ENCODE assay signal across 18 mouse cellular contexts in the genomic region with DNA sequence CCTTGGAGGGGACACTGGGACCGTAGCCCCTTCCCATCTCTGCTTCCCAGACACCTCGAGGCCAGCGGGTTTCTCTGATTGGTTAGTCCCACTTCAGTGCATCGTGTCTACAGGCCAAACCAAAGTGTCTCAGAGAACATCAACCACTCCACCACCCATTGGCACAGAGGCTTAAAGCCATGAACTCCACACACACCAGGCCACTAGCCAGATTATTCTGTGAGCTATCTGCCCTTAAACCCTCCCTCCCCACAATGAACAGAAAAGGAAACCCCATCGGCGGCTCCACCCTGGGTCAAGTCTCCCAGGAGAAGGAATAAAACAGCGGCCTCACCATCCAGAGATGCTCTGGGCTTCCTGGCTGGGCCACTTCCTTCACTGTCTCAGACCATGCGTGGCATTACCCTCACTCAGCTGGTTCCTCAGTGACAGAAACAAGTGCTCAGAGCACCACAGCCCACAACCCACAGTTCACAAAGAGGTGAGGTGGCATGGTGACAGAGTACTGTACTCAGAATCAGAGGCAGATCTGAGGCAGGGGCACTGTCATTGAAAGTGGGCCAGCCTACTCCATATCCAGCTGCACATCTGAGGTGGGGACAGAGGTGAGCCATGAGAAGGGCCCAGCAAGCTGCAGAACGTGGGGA.
DNase-seq lines count a peak whose midpoint lies in the region; ATAC-seq lines count a peak whose summit lies in the region.
"Had no signal": no experiment of that assay in that cellular context is flagged by ENCODE, and none has a peak within 500 bp of the region (broad histone marks: within the 10 kb centered on the region; RNA-seq: fewer than 3 reads in every experiment).

No protein-coding gene starts in this region.

- no peaks in the 10 kb centered on the region for H3K36me3 ChIP-seq in heart, embryonic 10.5 days
- no peaks in the 10 kb centered on the region for H3K36me3 ChIP-seq in midbrain, embryonic 16.5 days (ENCODE audit: control insufficient read depth, insufficient read depth, low read length)
- H3K36me3 ChIP-seq: embryonic facial prominence, embryonic 15.5 days; forebrain, embryonic 15.5 days; midbrain, embryonic 10.5 days had no signal

- WGBS in heart, embryonic 10.5 days, result 78% methylated on average over 9 of the region's 9 CpGs
- 81% methylated on average over 9 of the region's 9 CpGs for WGBS in midbrain, embryonic 16.5 days

- no peaks in the 10 kb centered on the region for H3K27me3 ChIP-seq in heart, embryonic 10.5 days (ENCODE audit: insufficient read depth, poor library complexity, severe bottlenecking)
- no peaks in the 10 kb centered on the region for H3K27me3 ChIP-seq in midbrain, embryonic 16.5 days (ENCODE audit: control insufficient read depth, insufficient read depth, low read depth, low read length)
- H3K27me3 ChIP-seq: embryonic facial prominence, embryonic 15.5 days; forebrain, embryonic 15.5 days had no signal

- no peak overlapping the region for H3K9ac ChIP-seq in midbrain, embryonic 16.5 days (ENCODE audit: low read depth, low read length)
- H3K9ac ChIP-seq: embryonic facial prominence, embryonic 15.5 days; forebrain, embryonic 15.5 days; lung, embryonic 14.5 days had no signal

- peak overlapping the region; percentile 54 for H3K27ac ChIP-seq in heart, embryonic 10.5 days
- H3K27ac ChIP-seq in midbrain, embryonic 16.5 days (ENCODE audit: low read length), result no peak overlapping the region
- H3K27ac ChIP-seq: embryonic facial prominence, embryonic 15.5 days; hindbrain, postnatal 0 days; midbrain, embryonic 10.5 days had no signal

- no peaks in the 10 kb centered on the region for H3K9me3 ChIP-seq in heart, embryonic 10.5 days
- H3K9me3 ChIP-seq in midbrain, embryonic 16.5 days (replicated peaks; ENCODE audit: control insufficient read depth, low read length, poor library complexity, severe bottlenecking), result no peaks in the 10 kb centered on the region
- H3K9me3 ChIP-seq: embryonic facial prominence, embryonic 15.5 days; forebrain, embryonic 15.5 days; midbrain, embryonic 10.5 days had no signal

- no peak for DNase-seq in heart, embryonic 10.5 days (ENCODE audit: low spot score)
- DNase-seq in heart, postnatal 4 days, result no peak
- peak; percentile 48 to 58 for DNase-seq in B cell, adult 2 months
- DNase-seq in yolk sac, embryonic 10.5 days (ENCODE audit: low spot score), result no peak
- no peak for DNase-seq in MN1 (ENCODE audit: low spot score)
- DNase-seq: cerebellum, postnatal 25 days; gastrocnemius, postnatal 14 days; kidney, postnatal 4 days; lung, embryonic 14.5 days; retina, postnatal 1 day; thymus, postnatal 36 days had no signal

- no peak overlapping the region for H3K4me2 ChIP-seq in midbrain, embryonic 16.5 days (ENCODE audit: low read length)
- H3K4me2 ChIP-seq: embryonic facial prominence, embryonic 15.5 days; forebrain, embryonic 15.5 days; lung, embryonic 14.5 days had no signal

- H3K4me3 ChIP-seq in heart, embryonic 10.5 days, result no peak overlapping the region
- no peak overlapping the region for H3K4me3 ChIP-seq in midbrain, embryonic 16.5 days (ENCODE audit: low read depth, low read length)
- H3K4me3 ChIP-seq: embryonic facial prominence, embryonic 15.5 days; forebrain, embryonic 15.5 days; midbrain, embryonic 10.5 days had no signal

- peaks cover 89% of the 10 kb centered on the region for H3K4me1 ChIP-seq in heart, embryonic 10.5 days
- peaks cover 21% of the 10 kb centered on the region for H3K4me1 ChIP-seq in midbrain, embryonic 16.5 days (ENCODE audit: control insufficient read depth, insufficient read depth, low read length)

- ATAC-seq in activated CD4-positive, CD25-positive, alpha-beta regulatory T cell, adult 4 months, result peak; percentile 47
- peak; percentile 39 for ATAC-seq in inflammation-experienced regulatory T-cells, adult 6 months
- ATAC-seq in midbrain, embryonic 16.5 days, result no peak
- ATAC-seq: forebrain, embryonic 15.5 days; hindbrain, postnatal 0 days had no signal

Comparison
In these comparisons a context has a peak if more than half of its experiments do, and no peak if none do; other contexts are left out.
1. DNase-seq: peak in B cell, adult 2 months (2 of 2); none in heart, embryonic 10.5 days (single experiment), heart, postnatal 4 days (single experiment), yolk sac, embryonic 10.5 days (single experiment) and MN1 (single experiment).